Mouse (Mus musculus) stomach, postnatal 0 days (tissue): ENCODE results near the gene Creb3l1. TPM values are rescaled to one million over a fixed set of nuclear protein-coding genes. Genes with fewer than 3 reads are reported as not detected.

ENCODE experiments used
- ATAC-seq: fragments of 200-750 bp; cut with Nextera tagmentation; 2 replicates; pipeline ENCODE4 v1.8.0; 2017; ENCODE audit not compliant: low FRiP score, low TSS enrichment
- DNase-seq: peaks from one replicate; pipeline ENCODE4 v3.0.0-alpha.2; 2016; ENCODE audit warnings: low spot score
- H3K27ac ChIP-seq: fragments of 300-500 bp; sonication (generic); replicated peaks from 2 replicates; pipeline ENCODE4 v1.5.1; 2014; ENCODE audit warnings: mild to moderate bottlenecking, control low read depth
- H3K27me3 ChIP-seq: fragments of 300-500 bp; sonication (generic); 2 replicates; pipeline ENCODE4 v1.6.1; 2014; ENCODE audit warnings: low read length; ENCODE audit not compliant: control insufficient read depth, insufficient read depth
- H3K36me3 ChIP-seq: fragments of 300-500 bp; sonication (generic); 2 replicates; pipeline ENCODE4 v1.6.1; 2014; ENCODE audit warnings: low read length, mixed read lengths; ENCODE audit not compliant: control insufficient read depth, insufficient read depth
- H3K4me1 ChIP-seq: fragments of 300-500 bp; sonication (generic); replicated peaks from 2 replicates; pipeline ENCODE4 v1.6.1; 2014; ENCODE audit warnings: antibody characterized with exemption; ENCODE audit not compliant: control insufficient read depth, insufficient read depth
- H3K4me2 ChIP-seq: fragments of 300-500 bp; sonication (generic); replicated peaks from 2 replicates; pipeline ENCODE4 v1.6.1; 2014; ENCODE audit warnings: low read depth, mild to moderate bottlenecking, control low read depth, moderate library complexity
- H3K4me3 ChIP-seq: fragments of 300-500 bp; sonication (generic); 2 replicates; pipeline ENCODE4 v1.5.1; 2014; ENCODE audit warnings: low read depth, low read length, control low read depth
- H3K9ac ChIP-seq: fragments of 300-500 bp; sonication (generic); 2 replicates; pipeline ENCODE4 v1.6.1; 2014; ENCODE audit warnings: mild to moderate bottlenecking, low read length, control low read depth, mixed read lengths
- H3K9me3 ChIP-seq: fragments of 300-500 bp; sonication (generic); 2 replicates; pipeline ENCODE4 v1.6.1; 2016; ENCODE audit warnings: low read length; ENCODE audit not compliant: control insufficient read depth
- CTCF ChIP-seq: IDR thresholded peaks from 2 replicates; pipeline ENCODE4 v1.5.1; 2016; ENCODE audit warnings: antibody characterized with exemption, low read depth, mild to moderate bottlenecking, moderate library complexity
- EP300 ChIP-seq: optimal IDR thresholded peaks from 2 replicates; pipeline ENCODE3; 2016; ENCODE audit warnings: antibody characterized with exemption
- WGBS: fragments of 180-500 bp; shearing (Covaris S2); extraction: QIAGEN DNeasy Blood & Tissue Kit; methylation state at CpG from one replicate; pipeline ENCODE4 v1.1.7; 2014; 5-methylcytosine and 5-hydroxymethylcytosine counted together
- polyA plus RNA-seq: library from polyadenylated mRNA; unstranded; fragments of >200 nt; fragmentation: Nextera tagmentation; extraction: Ambion mirVana; gene quantifications from 2 replicates; pipeline ENCODE4 v1.2.1, GENCODE M21; 2015

Gene Creb3l1
- polyA plus RNA-seq, 1 experiment from 2014 or later: 13.2 TPM

- Histone ChIP-seq H3K9ac (no peak within 1 kb of the TSS), H3K27me3 (no peaks in the 10 kb centered on the region), H3K36me3 (peaks cover 2% of the 10 kb centered on the region; the same call in 1 of the 2 replicates), H3K4me2 (no peak within 1 kb of the TSS), H3K4me1 (peaks cover 18% of the 10 kb centered on the region), H3K4me3 (no peak within 1 kb of the TSS), H3K9me3 (no peaks in the 10 kb centered on the region), H3K27ac (no peak within 1 kb of the TSS)
- TF ChIP-seq CTCF: no peak
- no peak for TF ChIP-seq EP300
- DNase-seq (no peak), ATAC-seq (no peak)
- 93% methylated on average over 18 of the region's 18 CpGs for WGBS
Observed at GRCm38 (mm10) chr2:91945483-91945882, 78.8 kb downstream of the Creb3l1 start, which contains the start of gene Gm9821. Gene Gm9821 (plus strand): TSS chr2:91945703.

DNA sequence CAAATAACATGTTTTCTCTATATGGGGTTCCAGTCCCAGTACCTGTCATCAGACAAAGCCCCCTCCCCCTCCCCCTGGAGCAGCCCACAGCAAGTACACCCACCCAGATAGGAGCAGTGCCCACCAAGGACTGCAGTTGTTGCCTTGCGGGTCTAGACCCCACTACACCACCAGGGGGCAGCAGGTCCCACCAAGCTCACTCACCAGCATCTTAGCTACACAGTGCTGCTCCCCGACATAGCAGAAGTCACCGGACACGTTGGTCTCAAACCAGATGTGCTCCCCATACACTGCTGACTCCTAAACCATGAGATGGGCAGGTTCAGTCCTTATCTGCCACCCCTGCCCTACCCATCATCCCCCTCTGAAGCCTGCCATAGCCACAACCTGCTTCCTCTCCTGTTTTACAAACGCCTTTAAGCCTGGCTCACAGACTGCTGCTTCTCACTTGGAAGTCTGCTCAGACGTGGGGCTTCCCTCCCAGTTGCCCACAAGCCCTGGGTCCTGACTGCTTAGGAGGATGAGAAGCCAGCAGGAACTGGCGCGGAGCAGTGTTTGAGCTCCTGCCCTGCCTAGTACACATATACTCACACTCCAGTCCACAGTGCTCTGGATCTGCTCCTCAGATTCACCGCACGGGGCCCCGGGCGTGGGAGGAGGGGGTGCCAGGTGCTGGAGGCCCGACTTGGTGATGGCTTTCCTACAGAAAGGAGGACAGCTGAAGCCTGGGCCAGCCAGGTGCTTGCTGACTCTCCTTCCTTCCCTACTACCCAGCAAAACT, 79.9 kb downstream of the Creb3l1 start:
- DNase-seq: peak; percentile 81
- H3K27ac ChIP-seq: no peak overlapping the region
- peaks cover 8% of the 10 kb centered on the region for H3K4me1 ChIP-seq
- H3K9ac ChIP-seq: no peak overlapping the region
- 47% methylated on average over 13 of the region's 13 CpGs for WGBS
- H3K27me3 ChIP-seq: no peaks in the 10 kb centered on the region
- ATAC-seq: peak; percentile 68
- H3K36me3 ChIP-seq: peaks cover 8% of the 10 kb centered on the region; the same call in 1 of the 2 replicates
- no peaks in the 10 kb centered on the region for H3K9me3 ChIP-seq
- no peak for TF ChIP-seq EP300
- TF ChIP-seq CTCF: peak; percentile 96
- no peak overlapping the region for H3K4me2 ChIP-seq
- no peak overlapping the region for H3K4me3 ChIP-seq

- peak; percentile 68 for TF ChIP-seq CTCF
- TF ChIP-seq EP300: no peak
- Histone ChIP-seq H3K4me3 (no peak overlapping the region), H3K27me3 (no peaks in the 10 kb centered on the region), H3K27ac (no peak overlapping the region), H3K9ac (no peak overlapping the region), H3K36me3 (peaks cover 12% of the 10 kb centered on the region; the same call in 1 of the 2 replicates), H3K9me3 (no peaks in the 10 kb centered on the region), H3K4me2 (no peak overlapping the region), H3K4me1 (no peaks in the 10 kb centered on the region)
- ATAC-seq (no peak), DNase-seq (peak; percentile 45)
- WGBS: 74% methylated on average over 6 of the region's 6 CpGs
Observed at GRCm38 (mm10) chr2:91942356-91942755, 81.9 kb downstream of the Creb3l1 start.

GRCm38 (mm10) chr2:91939303-91939935, 84.9 kb downstream of the Creb3l1 start:
- DNase-seq (no peak), ATAC-seq (no peak)
- no peak overlapping the region for H3K4me2 ChIP-seq
- H3K9me3 ChIP-seq: no peaks in the 10 kb centered on the region
- H3K9ac ChIP-seq: no peak overlapping the region
- no peak overlapping the region for H3K4me3 ChIP-seq
- no peaks in the 10 kb centered on the region for H3K4me1 ChIP-seq
- peaks cover 27% of the 10 kb centered on the region for H3K36me3 ChIP-seq
- TF ChIP-seq CTCF (no peak), EP300 (no peak)
- 84% methylated on average over 15 of the region's 15 CpGs for WGBS
- H3K27ac ChIP-seq: no peak overlapping the region
- H3K27me3 ChIP-seq: no peaks in the 10 kb centered on the region

GRCm38 (mm10) chr2:91936154-91936553, 88.1 kb downstream of the Creb3l1 start:
- no peak for ATAC-seq
- H3K4me3 ChIP-seq: no peak overlapping the region
- TF ChIP-seq EP300 (no peak), CTCF (no peak)
- H3K27me3 ChIP-seq: no peaks in the 10 kb centered on the region
- no peak overlapping the region for H3K27ac ChIP-seq
- no peaks in the 10 kb centered on the region; the same call in 1 of the 2 replicates for H3K4me1 ChIP-seq
- no peak for DNase-seq
- no peak overlapping the region for H3K9ac ChIP-seq
- WGBS: 84% methylated on average over 7 of the region's 7 CpGs
- H3K36me3 ChIP-seq: peaks cover 29% of the 10 kb centered on the region
- no peak overlapping the region for H3K4me2 ChIP-seq
- H3K9me3 ChIP-seq: no peaks in the 10 kb centered on the region
